Mouse (Mus musculus) forebrain, embryonic 13.5 days (tissue): ENCODE data around the gene Mycl. TPM values are rescaled to one million over a fixed set of nuclear protein-coding genes. Genes with fewer than 3 reads are reported as not detected.

Experiments used
- ATAC-seq: fragments of 200-750 bp; cut with Nextera tagmentation; 2 replicates; pipeline ENCODE4 v1.8.0; 2017
- H3K27ac ChIP-seq: fragments of 300-500 bp; sonication (generic); 2 replicates; pipeline ENCODE4 v1.5.1; 2015; ENCODE audit warnings: inconsistent platforms, mild to moderate bottlenecking, moderate library complexity
- H3K27me3 ChIP-seq: fragments of 300-500 bp; sonication (generic); 2 replicates; pipeline ENCODE4 v1.6.1; 2015; ENCODE audit warnings: mild to moderate bottlenecking, inconsistent platforms
- H3K36me3 ChIP-seq: fragments of 300-500 bp; sonication (generic); 2 replicates; pipeline ENCODE4 v1.6.1; 2015; ENCODE audit warnings: mild to moderate bottlenecking, inconsistent platforms; ENCODE audit not compliant: poor library complexity, severe bottlenecking
- H3K4me1 ChIP-seq: fragments of 300-500 bp; sonication (generic); 2 replicates; pipeline ENCODE4 v1.6.1; 2015; ENCODE audit warnings: inconsistent platforms
- H3K4me2 ChIP-seq: fragments of 300-500 bp; sonication (generic); 2 replicates; pipeline ENCODE4 v1.6.1; 2015; ENCODE audit warnings: inconsistent platforms, mild to moderate bottlenecking, moderate library complexity
- H3K4me3 ChIP-seq: fragments of 300-500 bp; sonication (generic); 2 replicates; pipeline ENCODE4 v1.5.1; 2015; ENCODE audit warnings: mild to moderate bottlenecking, inconsistent platforms
- H3K9ac ChIP-seq: fragments of 300-500 bp; sonication (generic); 2 replicates; pipeline ENCODE4 v1.6.1; 2015; ENCODE audit warnings: mild to moderate bottlenecking, inconsistent platforms
- H3K9me3 ChIP-seq: fragments of 300-500 bp; sonication (generic); replicated peaks from 2 replicates; pipeline ENCODE4 v1.6.1; 2016; ENCODE audit warnings: inconsistent platforms
- WGBS: fragments of 180-500 bp; shearing (Covaris S2); methylation state at CpG from one replicate; pipeline ENCODE4 v1.1.7; 2015; 5-methylcytosine and 5-hydroxymethylcytosine counted together
- polyA plus RNA-seq: library from polyadenylated mRNA; unstranded; fragments of >200 nt; fragmentation: Nextera tagmentation; extraction: Ambion mirVana; gene quantifications from 2 replicates; pipeline ENCODE4 v1.2.1, GENCODE M21; 2015

The Mycl gene
- polyA plus RNA-seq, 1 experiment from 2014 or later = 63.3 TPM

DNA sequence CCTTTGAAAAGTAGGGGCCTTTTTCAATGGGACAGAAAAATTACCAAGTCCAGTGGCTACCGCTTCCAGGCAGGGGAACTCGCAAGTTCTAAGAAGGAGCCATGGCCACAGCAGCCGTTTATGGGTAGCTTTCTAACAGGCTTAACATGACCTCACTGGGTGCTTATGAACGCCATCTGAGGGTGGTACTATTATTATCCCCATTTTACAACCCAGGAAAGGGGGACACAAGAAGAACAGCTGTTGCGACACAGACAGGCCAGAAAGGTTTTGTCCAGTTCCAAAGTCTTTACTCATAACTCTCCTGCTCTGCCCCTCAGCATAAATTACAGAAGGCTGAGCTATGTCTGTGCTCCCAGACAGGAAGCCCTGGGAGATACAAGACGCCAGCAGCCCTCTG is 33.9 kb upstream of the Mycl start:
- no peak for ATAC-seq
- no peaks in the 10 kb centered on the region for H3K27me3 ChIP-seq
- H3K9me3 ChIP-seq = no peaks in the 10 kb centered on the region
- 0 out of 2 replicates have a peak, but pooled peaks cover 7% of the 10 kb centered on the region for H3K36me3 ChIP-seq
- 16% methylated on average over 6 of the region's 6 CpGs for WGBS
- peak overlapping the region; percentile 89; the same call in 1 of the 2 replicates for H3K9ac ChIP-seq
- H3K27ac ChIP-seq = no peak overlapping the region; the same call in 1 of the 2 replicates
- H3K4me2 ChIP-seq = peak overlapping the region; percentile 99
- H3K4me1 ChIP-seq = peaks cover 55% of the 10 kb centered on the region
- peak overlapping the region; percentile 72 for H3K4me3 ChIP-seq

DNA sequence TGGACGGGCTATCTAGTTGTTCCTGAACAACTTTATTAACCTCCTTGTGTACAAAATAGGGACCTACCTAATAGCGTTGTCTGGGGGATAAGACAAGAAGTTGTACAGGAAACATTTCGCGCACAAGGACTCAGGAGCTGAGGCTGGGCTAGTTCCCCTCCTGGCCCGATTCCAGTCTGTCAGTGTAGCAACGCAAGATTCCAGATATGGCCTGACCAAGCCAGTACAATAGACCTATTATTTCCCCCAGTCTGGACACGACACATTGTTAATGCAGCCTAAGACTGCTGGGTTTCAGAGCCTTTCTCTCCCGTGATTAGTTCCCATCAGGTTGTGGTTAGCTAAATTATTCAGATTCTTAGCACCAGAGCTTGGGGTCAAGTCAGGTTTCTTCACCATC is 32.7 kb upstream of the Mycl start:
- Histone ChIP-seq H3K36me3 (0 out of 2 replicates have a peak, but pooled peaks cover 3% of the 10 kb centered on the region), H3K9me3 (no peaks in the 10 kb centered on the region), H3K4me2 (peak overlapping the region; percentile 24; the same call in 1 of the 2 replicates), H3K27ac (0 out of 2 replicates have a peak overlapping the region, but pooled peaks have one; percentile 22), H3K4me3 (no peak overlapping the region), H3K4me1 (peaks cover 51% of the 10 kb centered on the region), H3K27me3 (no peaks in the 10 kb centered on the region), H3K9ac (no peak overlapping the region)
- whole genome bisulfite sequencing = 19% methylated on average over 8 of the region's 8 CpGs
- ATAC-seq = no peak

GRCm38 (mm10) chr4:122968106-122968505 is 27.3 kb upstream of the Mycl start:
- H3K27ac ChIP-seq = no peak overlapping the region
- H3K9ac ChIP-seq = no peak overlapping the region
- no peaks in the 10 kb centered on the region for H3K36me3 ChIP-seq
- H3K9me3 ChIP-seq = no peaks in the 10 kb centered on the region
- ATAC-seq = no peak
- H3K27me3 ChIP-seq = no peaks in the 10 kb centered on the region
- H3K4me3 ChIP-seq = no peak overlapping the region
- peaks cover 4% of the 10 kb centered on the region for H3K4me1 ChIP-seq
- H3K4me2 ChIP-seq = no peak overlapping the region
- WGBS = 87% methylated on average over 4 of the region's 4 CpGs

DNA sequence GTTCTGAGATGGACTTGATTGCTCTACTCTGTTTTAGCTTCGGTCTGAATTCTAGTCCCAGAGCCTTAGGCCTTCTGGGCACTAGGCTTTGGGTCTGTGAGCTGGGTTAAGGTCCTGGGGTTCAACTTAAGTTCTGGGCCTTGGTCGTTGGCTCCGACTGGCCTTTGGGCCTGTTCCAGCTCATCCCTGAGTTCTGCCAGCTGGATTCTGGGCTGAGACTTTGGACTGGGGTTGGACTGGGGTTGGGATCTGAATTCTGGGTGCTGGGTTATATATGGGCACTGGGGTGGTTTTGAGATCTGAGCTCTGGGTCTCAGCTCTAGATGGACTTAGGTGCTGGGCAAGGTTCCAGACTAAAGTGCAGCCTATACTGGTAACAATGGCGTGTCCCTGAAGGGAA is 24.3 kb upstream of the Mycl start:
- Histone ChIP-seq H3K4me2 (no peak overlapping the region), H3K9ac (no peak overlapping the region), H3K27ac (no peak overlapping the region), H3K9me3 (no peaks in the 10 kb centered on the region), H3K27me3 (no peaks in the 10 kb centered on the region), H3K36me3 (no peaks in the 10 kb centered on the region), H3K4me3 (no peak overlapping the region), H3K4me1 (no peaks in the 10 kb centered on the region)
- WGBS = 84% methylated on average over 4 of the region's 4 CpGs
- no peak for ATAC-seq

- Histone ChIP-seq H3K4me2 (no peak overlapping the region), H3K4me1 (no peaks in the 10 kb centered on the region), H3K9me3 (no peaks in the 10 kb centered on the region), H3K9ac (no peak overlapping the region), H3K36me3 (no peaks in the 10 kb centered on the region), H3K27me3 (no peaks in the 10 kb centered on the region), H3K27ac (no peak overlapping the region), H3K4me3 (no peak overlapping the region)
- WGBS = 88% methylated on average over 4 of the region's 4 CpGs
- no peak for ATAC-seq
Observed at GRCm38 (mm10) chr4:122971646-122972045, 23.8 kb upstream of the Mycl start.

- no peak for ATAC-seq
- Histone ChIP-seq H3K27ac (no peak overlapping the region), H3K9ac (no peak overlapping the region), H3K4me1 (no peaks in the 10 kb centered on the region), H3K27me3 (no peaks in the 10 kb centered on the region), H3K4me2 (no peak overlapping the region), H3K4me3 (no peak overlapping the region), H3K9me3 (no peaks in the 10 kb centered on the region), H3K36me3 (no peaks in the 10 kb centered on the region)
- 69% methylated on average over 8 of the region's 8 CpGs for WGBS
Observed at GRCm38 (mm10) chr4:122972056-122972455, 23.4 kb upstream of the Mycl start.

DNA sequence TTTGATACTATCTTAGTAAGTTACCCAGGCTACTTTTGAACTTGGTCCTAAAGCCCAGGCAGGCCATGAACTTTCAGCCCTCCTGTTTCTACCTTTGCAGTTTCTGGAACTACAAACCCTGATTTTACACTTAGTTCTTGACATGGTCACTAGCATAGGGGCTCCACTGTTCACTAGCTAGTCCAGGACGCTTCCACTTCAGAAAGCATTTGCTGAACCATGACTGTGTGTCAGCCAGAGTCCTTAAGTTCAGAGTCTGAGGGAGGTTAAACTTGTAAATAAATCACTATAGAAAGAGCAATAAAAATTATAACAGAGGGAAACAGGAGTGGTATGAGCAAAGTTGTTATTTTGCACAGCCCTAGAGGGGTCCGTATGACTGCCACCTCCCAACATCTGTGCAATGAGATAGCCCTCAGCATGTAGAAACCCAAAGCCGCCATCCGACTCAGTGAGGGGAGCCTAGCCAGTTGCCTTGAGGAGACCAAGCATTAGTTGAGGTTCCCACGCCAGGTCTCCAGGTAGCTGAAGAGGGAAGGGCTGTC is 20.4 kb upstream of the Mycl start:
- Histone ChIP-seq H3K27me3 (no peaks in the 10 kb centered on the region), H3K4me2 (no peak overlapping the region), H3K36me3 (no peaks in the 10 kb centered on the region), H3K27ac (no peak overlapping the region), H3K9me3 (no peaks in the 10 kb centered on the region), H3K9ac (no peak overlapping the region), H3K4me1 (no peaks in the 10 kb centered on the region), H3K4me3 (no peak overlapping the region)
- no peak for ATAC-seq
- 91% methylated on average over 5 of the region's 5 CpGs for WGBS

DNA sequence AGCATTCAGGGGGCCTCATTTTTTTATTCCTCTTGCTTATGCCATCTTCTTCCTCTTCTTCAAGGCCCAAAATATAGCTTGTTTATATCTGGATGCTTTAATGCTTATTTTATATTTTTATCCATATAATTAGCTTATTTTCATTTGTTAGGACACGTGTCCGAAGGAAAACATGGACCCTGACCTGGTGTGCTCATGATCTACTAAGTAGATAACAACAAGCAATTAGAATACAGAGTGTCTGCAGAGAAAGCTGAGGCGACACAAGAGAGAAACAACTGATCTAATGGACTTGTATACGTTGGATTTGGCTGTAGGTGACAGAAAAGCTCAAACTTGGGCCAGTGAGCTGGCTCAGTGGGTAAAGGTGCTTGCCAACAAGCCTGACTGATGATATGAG is 18.6 kb upstream of the Mycl start:
- 82% methylated on average over 4 of the region's 4 CpGs for WGBS
- peaks cover 1% of the 10 kb centered on the region; the same call in 1 of the 2 replicates for H3K27me3 ChIP-seq
- H3K9me3 ChIP-seq = no peaks in the 10 kb centered on the region
- H3K9ac ChIP-seq = no peak overlapping the region
- no peak for ATAC-seq
- H3K4me2 ChIP-seq = no peak overlapping the region
- H3K4me3 ChIP-seq = no peak overlapping the region
- no peaks in the 10 kb centered on the region for H3K36me3 ChIP-seq
- no peak overlapping the region for H3K27ac ChIP-seq
- no peaks in the 10 kb centered on the region for H3K4me1 ChIP-seq

DNA sequence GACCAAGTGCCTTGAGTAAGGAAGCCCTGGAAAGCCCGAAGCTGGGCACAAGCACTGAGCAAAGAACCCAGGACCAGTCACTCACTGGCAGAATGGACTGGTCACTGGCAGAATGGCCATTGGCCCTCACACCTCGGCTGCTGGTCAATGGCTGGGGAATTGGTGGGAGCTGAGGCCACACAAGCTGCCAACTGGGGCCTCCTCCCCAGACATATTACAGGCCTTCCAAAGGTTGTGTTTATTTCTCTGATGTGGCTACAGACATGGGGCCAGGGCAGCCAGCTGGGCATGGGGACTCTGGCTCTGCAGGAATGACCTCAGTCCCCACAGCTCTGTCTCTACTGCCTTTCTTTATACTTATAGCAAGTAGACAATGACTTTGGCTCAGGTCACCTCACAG is 16.6 kb upstream of the Mycl start:
- no peak overlapping the region for H3K9ac ChIP-seq
- WGBS = 92% methylated on average over 2 of the region's 2 CpGs
- no peaks in the 10 kb centered on the region for H3K36me3 ChIP-seq

GRCm38 (mm10) chr4:122979826-122980225 is 15.6 kb upstream of the Mycl start:
- Histone ChIP-seq H3K27me3 (peaks cover 13% of the 10 kb centered on the region), H3K4me3 (no peak overlapping the region), H3K4me2 (no peak overlapping the region), H3K4me1 (peaks cover 9% of the 10 kb centered on the region), H3K9me3 (no peaks in the 10 kb centered on the region), H3K27ac (no peak overlapping the region), H3K36me3 (no peaks in the 10 kb centered on the region), H3K9ac (no peak overlapping the region)
- ATAC-seq = no peak
- 81% methylated on average over 3 of the region's 3 CpGs for WGBS

More for the DNA sequence above, 16.6 kb upstream of the Mycl start:
- Histone ChIP-seq H3K27ac (no peak overlapping the region), H3K4me1 (peaks cover 9% of the 10 kb centered on the region), H3K27me3 (peaks cover 8% of the 10 kb centered on the region; the same call in 1 of the 2 replicates), H3K4me3 (no peak overlapping the region), H3K4me2 (no peak overlapping the region), H3K9me3 (no peaks in the 10 kb centered on the region)
- ATAC-seq = no peak

GRCm38 (mm10) chr4:122980684-122981083 is 14.8 kb upstream of the Mycl start:
- WGBS = 81% methylated on average over 2 of the region's 2 CpGs
- no peak overlapping the region for H3K27ac ChIP-seq

GRCm38 (mm10) chr4:122981238-122981637 is 14.2 kb upstream of the Mycl start:
- Histone ChIP-seq H3K4me3 (no peak overlapping the region), H3K4me2 (no peak overlapping the region), H3K27ac (no peak overlapping the region), H3K4me1 (peaks cover 9% of the 10 kb centered on the region), H3K9me3 (no peaks in the 10 kb centered on the region), H3K9ac (no peak overlapping the region), H3K36me3 (no peaks in the 10 kb centered on the region), H3K27me3 (peaks cover 13% of the 10 kb centered on the region)
- ATAC-seq = no peak
- 95% methylated on average over 7 of the region's 7 CpGs for WGBS

More at GRCm38 (mm10) chr4:122980684-122981083, 14.8 kb upstream of the Mycl start:
- Histone ChIP-seq H3K4me2 (no peak overlapping the region), H3K9ac (no peak overlapping the region), H3K4me3 (no peak overlapping the region), H3K36me3 (no peaks in the 10 kb centered on the region), H3K27me3 (peaks cover 13% of the 10 kb centered on the region), H3K4me1 (peaks cover 9% of the 10 kb centered on the region), H3K9me3 (no peaks in the 10 kb centered on the region)
- no peak for ATAC-seq

DNA sequence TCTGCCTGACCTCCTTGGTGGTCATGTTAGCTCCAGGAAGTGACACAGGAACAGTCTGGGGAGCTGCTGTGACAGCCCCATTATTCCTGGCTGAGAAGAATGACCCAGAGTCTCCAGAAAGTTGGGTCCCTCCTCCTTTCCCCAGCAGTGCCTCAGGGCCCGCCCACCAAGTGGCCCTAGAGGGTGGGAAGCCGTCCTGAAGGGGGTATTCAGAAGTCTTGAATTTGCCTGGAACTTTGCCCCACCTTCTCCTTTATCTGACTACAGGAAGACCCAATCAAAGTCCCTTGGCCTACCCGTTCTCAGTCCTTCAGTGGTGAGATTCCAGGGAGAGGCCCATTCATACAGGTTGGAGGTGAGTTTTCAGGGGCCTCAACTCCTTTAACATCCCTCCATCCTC is 13.5 kb upstream of the Mycl start:
- H3K9me3 ChIP-seq = no peaks in the 10 kb centered on the region
- H3K4me1 ChIP-seq = peaks cover 9% of the 10 kb centered on the region
- no peak for ATAC-seq
- no peak overlapping the region for H3K4me2 ChIP-seq
- H3K27ac ChIP-seq = no peak overlapping the region
- no peak overlapping the region for H3K4me3 ChIP-seq
- no peaks in the 10 kb centered on the region for H3K36me3 ChIP-seq
- no peak overlapping the region for H3K9ac ChIP-seq
- 43% methylated on average over 3 of the region's 3 CpGs for WGBS
- H3K27me3 ChIP-seq = peaks cover 13% of the 10 kb centered on the region
